Mouse (Mus musculus) testis, adult 2 months (tissue): ENCODE measurements around the gene Dus2.

Experiments used
- CTCF ChIP-seq: fragments of 200-500 bp; IDR thresholded peaks from 2 replicates; pipeline ENCODE4 v1.5.1; 2012; ENCODE audit warnings: low read depth, mild to moderate bottlenecking, inconsistent platforms, low read length, moderate library complexity; ENCODE audit not compliant: control insufficient read depth, insufficient read depth, insufficient replicate concordance
- POLR2A ChIP-seq: fragments of 200-500 bp; IDR thresholded peaks from 2 replicates; pipeline ENCODE4 v1.6.1; 2012; ENCODE audit warnings: low read depth, mild to moderate bottlenecking, inconsistent platforms, low read length, moderate library complexity; ENCODE audit not compliant: control insufficient read depth

DNA sequence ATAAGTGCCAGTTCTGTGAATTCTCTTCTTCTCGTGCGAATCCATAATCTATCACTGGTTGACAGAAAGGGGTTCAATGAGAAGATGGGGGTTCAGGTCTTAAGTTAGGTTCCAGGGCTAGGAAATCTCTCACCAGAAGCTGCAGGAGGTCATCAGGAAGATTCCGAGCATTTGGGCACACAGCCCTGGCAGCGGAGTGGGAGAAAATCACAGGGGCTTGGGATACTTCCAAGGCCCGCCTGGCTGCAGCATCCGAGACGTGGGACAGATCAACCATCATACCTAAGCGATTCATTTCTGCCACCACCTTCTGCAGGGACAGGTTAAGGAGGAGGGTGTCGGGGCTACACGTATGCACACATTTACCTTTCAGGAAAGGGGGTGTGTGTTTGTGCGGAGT, 2.6 kb upstream of the Dus2 start:
- no peak for TF ChIP-seq CTCF
- TF ChIP-seq POLR2A, result no peak
